In genomic region chr2:118782303-118782702, GRCm38 (mm10) we compare ENCODE assay signal across 1 mouse cellular context.
A peak's percentile ranks its signal among the peaks of the same experiment; 100 is the strongest.
TF ChIP-seq lines count a peak whose summit lies in the region.

No protein-coding gene starts in this region.

TF ChIP-seq in MEL, 35 proteins besides CTCF, POLR2A, EP300 and RAD21:
- TF ChIP-seq SIN3A (IDR thresholded peaks at IDR 0.05; ENCODE audit: low read length) (0 out of 2 replicates have a peak, but pooled peaks have one; percentile 45), KAT2A (conservative IDR thresholded peaks at IDR 0.05; ENCODE audit: low read depth, low read length) (no peak), RCOR1 (IDR thresholded peaks at IDR 0.05; ENCODE audit: low read depth, low read length) (peak; percentile 86), TCF12 (IDR thresholded peaks at IDR 0.05; ENCODE audit: low read depth, low read length) (0 out of 2 replicates have a peak, but pooled peaks have one; percentile 16), MAFK (IDR thresholded peaks at IDR 0.05; ENCODE audit: borderline replicate concordance, low read depth, low read length) (no peak), GATA1 (IDR thresholded peaks at IDR 0.05; ENCODE audit: low read depth, low read length) (peak; percentile 44), POLR2AphosphoS5 (IDR thresholded peaks at IDR 0.05; ENCODE audit: borderline replicate concordance, low read depth, low read length) (no peak), ETS1 (IDR thresholded peaks at IDR 0.05; ENCODE audit: low read depth, low read length) (peak; percentile 89), USF1 (IDR thresholded peaks at IDR 0.05; ENCODE audit: low read depth, low read length) (peak; percentile 62)
